Mouse (Mus musculus): Measurements from ENCODE around the gene Tex2.
"Not testable (repeated sequence)": the region's sequence is repeated elsewhere in the genome, so short reads cannot be mapped to it uniquely, and the experiment has no call there.

The Tex2 gene

GRCm38 (mm10) chr11:106579957-106580356 lies 33.3 kb downstream of the Tex2 start:
- no peak for DNase-seq (ENCODE audit: low spot score in 2 of 2)

GRCm38 (mm10) chr11:106579146-106579545 lies 34.1 kb downstream of the Tex2 start:
- no peak for DNase-seq (ENCODE audit: low spot score in 2 of 2)

- not testable (repeated sequence) for DNase-seq (ENCODE audit: low spot score in 2 of 2)
Observed at GRCm38 (mm10) chr11:106577624-106578355, 35.4 kb downstream of the Tex2 start.

- DNase-seq (ENCODE audit: low spot score in 2 of 2), result no peak
Observed at GRCm38 (mm10) chr11:106574456-106574855, 38.8 kb downstream of the Tex2 start.

GRCm38 (mm10) chr11:106573476-106574240 lies 39.6 kb downstream of the Tex2 start:
- no peak for DNase-seq (ENCODE audit: low spot score in 2 of 2)

GRCm38 (mm10) chr11:106572958-106573357 lies 40.3 kb downstream of the Tex2 start:
- DNase-seq (ENCODE audit: low spot score in 2 of 2), result no peak

- no peak for DNase-seq (ENCODE audit: low spot score in 2 of 2)
Observed at GRCm38 (mm10) chr11:106572020-106572782, 41.0 kb downstream of the Tex2 start.

- no peak for DNase-seq (ENCODE audit: low spot score in 2 of 2)
Observed at GRCm38 (mm10) chr11:106571026-106571983, 41.9 kb downstream of the Tex2 start.

GRCm38 (mm10) chr11:106568329-106568960 lies 44.8 kb downstream of the Tex2 start:
- no peak for DNase-seq (ENCODE audit: low spot score in 2 of 2)

- no peak for DNase-seq (ENCODE audit: low spot score in 2 of 2)
Observed at GRCm38 (mm10) chr11:106566040-106566785, 47.0 kb downstream of the Tex2 start.

GRCm38 (mm10) chr11:106564261-106564660 lies 49.0 kb downstream of the Tex2 start:
- DNase-seq (ENCODE audit: low spot score in 2 of 2), result no peak

GRCm38 (mm10) chr11:106562707-106563106 lies 50.5 kb downstream of the Tex2 start:
- no peak for DNase-seq (ENCODE audit: low spot score in 2 of 2)

GRCm38 (mm10) chr11:106559773-106560172 lies 53.5 kb downstream of the Tex2 start:
- no peak for DNase-seq (ENCODE audit: low spot score in 2 of 2)

- no peak for DNase-seq (ENCODE audit: low spot score in 2 of 2)
Observed at GRCm38 (mm10) chr11:106558008-106558407, 55.2 kb downstream of the Tex2 start.

- no peak for DNase-seq (ENCODE audit: low spot score in 2 of 2)
Observed at GRCm38 (mm10) chr11:106557398-106557797, 55.8 kb downstream of the Tex2 start.

- no peak for DNase-seq (ENCODE audit: low spot score in 2 of 2)
Observed at GRCm38 (mm10) chr11:106556689-106557088, 56.5 kb downstream of the Tex2 start.

- no peak for DNase-seq (ENCODE audit: low spot score in 2 of 2)
Observed at GRCm38 (mm10) chr11:106555805-106556615, 57.2 kb downstream of the Tex2 start.

- DNase-seq (ENCODE audit: low spot score in 2 of 2), result no peak
Observed at GRCm38 (mm10) chr11:106550398-106550797, 62.8 kb downstream of the Tex2 start.

GRCm38 (mm10) chr11:106546081-106546480 lies 67.1 kb downstream of the Tex2 start:
- DNase-seq (ENCODE audit: low spot score in 2 of 2), result no peak

All from urinary bladder, postnatal 36 days (tissue).